Mouse (Mus musculus) limb, embryonic 13.5 days (tissue): ENCODE measurements around the gene Fbxl19. TPM values are rescaled to one million over a fixed set of nuclear protein-coding genes. Genes with fewer than 3 reads are reported as not detected.

ENCODE experiments used
- ATAC-seq: fragments of 200-750 bp; cut with Nextera tagmentation; 2 replicates; pipeline ENCODE4 v1.8.0; 2017; ENCODE audit warnings: low read depth, moderate number of reproducible peaks, moderate TSS enrichment; ENCODE audit not compliant: low FRiP score
- H3K27ac ChIP-seq: fragments of 300-500 bp; sonication (generic); 2 replicates; pipeline ENCODE4 v1.5.1; 2015; ENCODE audit warnings: inconsistent platforms, mild to moderate bottlenecking, moderate library complexity
- H3K27me3 ChIP-seq: fragments of 300-500 bp; sonication (generic); 2 replicates; pipeline ENCODE4 v1.6.1; 2015; ENCODE audit warnings: mild to moderate bottlenecking, inconsistent platforms
- H3K36me3 ChIP-seq: fragments of 300-500 bp; sonication (generic); 2 replicates; pipeline ENCODE4 v1.6.1; 2015; ENCODE audit warnings: inconsistent platforms, mild to moderate bottlenecking, moderate library complexity
- H3K4me1 ChIP-seq: fragments of 300-500 bp; sonication (generic); 2 replicates; pipeline ENCODE4 v1.6.1; 2015; ENCODE audit warnings: inconsistent platforms
- H3K4me2 ChIP-seq: fragments of 300-500 bp; sonication (generic); replicated peaks from 2 replicates; pipeline ENCODE4 v1.6.1; 2015; ENCODE audit warnings: inconsistent platforms, mild to moderate bottlenecking, moderate library complexity
- H3K4me3 ChIP-seq: fragments of 300-500 bp; sonication (generic); 2 replicates; pipeline ENCODE4 v1.5.1; 2015; ENCODE audit warnings: moderate library complexity, mild to moderate bottlenecking, inconsistent platforms
- H3K9ac ChIP-seq: fragments of 300-500 bp; sonication (generic); 2 replicates; pipeline ENCODE4 v1.6.1; 2015; ENCODE audit warnings: mild to moderate bottlenecking, inconsistent platforms
- H3K9me3 ChIP-seq: fragments of 300-500 bp; sonication (generic); 2 replicates; pipeline ENCODE4 v1.6.1; 2016; ENCODE audit warnings: inconsistent platforms
- WGBS: fragments of 180-500 bp; shearing (Covaris S2); methylation state at CpG from one replicate; pipeline ENCODE4 v1.1.7; 2015; 5-methylcytosine and 5-hydroxymethylcytosine counted together
- microRNA counts: library from miRNA; unstranded; fragments of <30 nt; microRNA quantifications from one replicate; lab custom pipeline; 2016
- microRNA-seq: library from miRNA; unstranded; fragments of <30 nt; microRNA quantifications from one replicate; pipeline ENCODE4, GENCODE M21; 2016
- polyA plus RNA-seq: library from polyadenylated mRNA; unstranded; fragments of >200 nt; fragmentation: Nextera tagmentation; extraction: Ambion mirVana; gene quantifications from 2 replicates; pipeline ENCODE4 v1.2.1, GENCODE M21; 2015

Fbxl19 gene
- polyA plus RNA-seq, 1 experiment from 2014 or later: 6.7 TPM

DNA sequence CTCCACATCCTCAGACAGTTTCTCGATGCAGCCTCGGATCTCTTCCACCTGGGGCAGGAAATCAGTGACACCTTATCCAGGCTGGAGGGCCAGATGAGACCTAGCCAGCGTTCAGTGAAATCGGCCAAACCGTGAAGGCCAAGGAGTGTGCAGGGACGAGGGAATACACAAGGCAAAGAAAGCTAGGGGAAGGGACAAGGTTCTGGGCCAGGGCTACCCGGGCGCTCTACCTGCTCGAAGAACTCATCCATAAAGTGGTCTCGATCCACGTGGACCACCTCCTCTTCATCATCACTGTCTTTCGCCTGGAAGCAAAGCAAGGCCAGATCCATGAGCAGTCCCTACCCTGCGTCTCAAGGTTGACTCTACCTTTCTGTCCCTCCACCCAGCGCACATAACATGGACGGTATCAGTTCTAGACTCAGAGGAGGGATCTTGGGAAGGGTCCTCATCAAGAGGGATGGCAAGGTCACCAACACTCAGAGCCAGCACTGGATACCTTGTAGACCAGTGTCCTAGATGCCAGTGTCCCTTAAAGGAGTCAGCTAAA lies 70.8 kb downstream of the Fbxl19 start:
- ATAC-seq: no peak
- 89% methylated on average over 15 of the region's 15 CpGs for WGBS
- Histone ChIP-seq H3K9me3 (no peaks in the 10 kb centered on the region), H3K4me2 (no peak overlapping the region), H3K27me3 (no peaks in the 10 kb centered on the region), H3K36me3 (peaks cover 58% of the 10 kb centered on the region), H3K9ac (no peak overlapping the region), H3K4me3 (no peak overlapping the region), H3K27ac (no peak overlapping the region), H3K4me1 (0 out of 2 replicates have a peak, but pooled peaks cover 6% of the 10 kb centered on the region)

DNA sequence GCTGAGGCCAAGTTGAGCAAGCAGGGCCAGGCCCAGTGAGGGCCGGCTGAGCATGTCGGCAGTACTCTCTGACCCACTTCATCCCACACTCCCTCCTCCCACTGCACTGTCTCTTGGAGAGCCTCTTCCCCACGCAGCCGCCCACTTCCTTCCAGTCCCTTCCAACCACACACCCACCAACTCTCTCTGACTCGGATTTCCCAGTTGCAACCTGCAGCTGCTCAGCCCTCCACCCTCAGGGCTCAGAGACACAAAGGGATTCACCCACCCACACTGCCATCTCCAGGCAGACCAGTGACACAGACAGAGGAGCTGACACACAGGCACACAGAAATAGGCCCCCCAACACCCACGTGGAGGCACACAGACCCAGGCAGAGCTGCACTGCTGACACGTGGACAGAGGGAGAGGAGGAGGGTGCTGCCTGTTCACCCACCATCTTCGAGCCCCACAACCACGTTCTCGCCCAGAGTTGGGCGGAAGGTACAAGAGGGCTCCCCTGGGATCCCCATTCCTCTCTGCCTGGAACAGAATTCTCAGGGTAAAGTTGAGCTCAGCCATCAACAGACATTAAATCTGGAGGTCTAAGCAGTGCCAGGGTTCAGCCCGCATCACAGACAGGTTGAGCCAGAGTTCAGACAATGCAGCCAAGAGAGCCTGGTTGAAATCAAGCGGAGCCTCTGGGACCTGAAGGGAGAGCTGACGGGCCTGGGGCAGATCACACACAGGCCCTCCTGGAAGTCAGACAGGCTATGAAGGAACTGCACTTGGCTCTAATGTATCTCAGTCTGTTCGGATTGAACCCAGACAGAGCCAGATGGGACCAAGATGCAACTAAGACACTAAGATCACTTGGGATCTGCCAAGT lies 71.8 kb downstream of the Fbxl19 start:
- ATAC-seq: no peak
- WGBS: 75% methylated on average over 15 of the region's 15 CpGs
- H3K27ac ChIP-seq: no peak overlapping the region

DNA sequence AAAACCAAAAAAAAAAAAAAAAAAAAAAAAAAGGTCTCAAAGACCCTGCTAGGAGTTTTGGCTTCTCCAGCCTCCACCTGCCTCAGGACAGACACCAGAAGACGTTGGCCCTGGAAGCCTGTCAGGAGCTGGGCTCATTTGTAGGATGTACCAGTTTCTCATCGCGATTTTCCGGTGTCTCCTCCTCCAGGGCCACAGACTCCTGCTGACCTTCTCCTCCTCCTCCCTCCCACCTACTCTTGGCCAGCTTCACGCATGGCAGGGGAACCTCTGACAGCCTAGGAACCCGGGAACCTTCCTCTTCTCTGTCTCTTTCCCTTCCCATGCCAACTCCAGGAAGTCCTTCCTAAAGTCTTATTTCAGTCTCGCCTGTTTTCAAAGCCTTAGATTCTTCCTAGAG lies 72.7 kb downstream of the Fbxl19 start:
- Histone ChIP-seq H3K4me3 (no peak overlapping the region), H3K27me3 (no peaks in the 10 kb centered on the region), H3K9ac (no peak overlapping the region), H3K36me3 (peaks cover 39% of the 10 kb centered on the region), H3K4me2 (no peak overlapping the region), H3K27ac (no peak overlapping the region), H3K4me1 (0 out of 2 replicates have a peak, but pooled peaks cover 6% of the 10 kb centered on the region), H3K9me3 (no peaks in the 10 kb centered on the region)
- ATAC-seq: no peak
- 74% methylated on average over 7 of the region's 7 CpGs for WGBS

More for the DNA sequence above, 71.8 kb downstream of the Fbxl19 start:
- Histone ChIP-seq H3K4me2 (no peak overlapping the region), H3K27me3 (no peaks in the 10 kb centered on the region), H3K9me3 (no peaks in the 10 kb centered on the region), H3K9ac (0 out of 2 replicates have a peak overlapping the region, but pooled peaks have one; percentile 13), H3K36me3 (peaks cover 48% of the 10 kb centered on the region), H3K4me3 (no peak overlapping the region), H3K4me1 (0 out of 2 replicates have a peak, but pooled peaks cover 6% of the 10 kb centered on the region)

DNA sequence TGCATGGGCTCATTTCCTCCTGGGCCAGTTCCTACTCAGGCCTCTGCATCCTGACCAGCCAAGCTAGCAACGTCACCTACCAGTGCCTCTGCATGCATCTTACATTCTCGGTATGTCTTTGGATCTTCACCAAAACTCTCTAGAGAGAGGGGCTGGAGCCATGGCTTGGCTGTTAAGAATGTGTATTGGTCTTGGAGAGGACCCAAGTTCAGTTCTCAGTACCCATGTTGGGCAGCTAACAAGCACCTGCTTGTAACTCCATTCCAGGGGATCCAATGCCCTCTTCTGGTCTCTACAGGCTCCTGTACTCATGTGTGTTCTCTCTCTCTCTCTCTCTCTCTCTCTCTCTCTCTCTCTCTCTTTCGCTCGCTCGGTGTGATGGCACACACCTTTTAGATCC lies 73.4 kb downstream of the Fbxl19 start:
- no peaks in the 10 kb centered on the region for H3K27me3 ChIP-seq
- H3K4me3 ChIP-seq: no peak overlapping the region
- H3K9me3 ChIP-seq: no peaks in the 10 kb centered on the region
- no peak for ATAC-seq
- no peak overlapping the region for H3K9ac ChIP-seq
- peaks cover 12% of the 10 kb centered on the region for H3K4me1 ChIP-seq
- H3K27ac ChIP-seq: no peak overlapping the region
- 98% methylated on average over 5 of the region's 5 CpGs for WGBS
- H3K4me2 ChIP-seq: no peak overlapping the region
- peaks cover 32% of the 10 kb centered on the region for H3K36me3 ChIP-seq

MicroRNA genes within 50 kb of the gene (microRNA counts, 519-probe panel; counts per million panel counts)
- microRNA mmu-miR-762 (lab: Ali Mortazavi, UCI): 2,570 counts per million, percentile 38 among the panel's probes with 10 or more counts

Small RNAs within 50 kb of the gene (microRNA-seq; reads per million reads assigned to microRNA genes)
- not detected for gene Mir762

Other genes with a start within 250 kb of the Fbxl19 start
- 48.3 and 49.7 TPM in 2 replicates for gene Srcap, start 232.6 kb upstream of the Fbxl19 start, polyA plus RNA-seq
- 18.3 and 18.9 TPM in 2 replicates for gene Gm42715, start 225.0 kb upstream of the Fbxl19 start, polyA plus RNA-seq
- gene Tmem265, start 183.2 kb upstream of the Fbxl19 start, polyA plus RNA-seq: 6.4 and 8.8 TPM in 2 replicates
- 39.0 and 42.2 TPM in 2 replicates for gene Phkg2, start 171.2 kb upstream of the Fbxl19 start, polyA plus RNA-seq
- gene Ccdc189, start 155.9 kb upstream of the Fbxl19 start, polyA plus RNA-seq: 9.2 and 9.6 TPM in 2 replicates
- 51.6 and 54.9 TPM in 2 replicates for gene Rnf40, start 155.8 kb upstream of the Fbxl19 start, polyA plus RNA-seq
- gene Zfp629, start 128.7 kb upstream of the Fbxl19 start, polyA plus RNA-seq: 16.2 and 19.2 TPM in 2 replicates
- 82.3 and 85.8 TPM in 2 replicates for gene Bcl7c, start 35.6 kb upstream of the Fbxl19 start, polyA plus RNA-seq
- 28.3 and 31.6 TPM in 2 replicates for gene Ctf1, start 31.8 kb upstream of the Fbxl19 start, polyA plus RNA-seq
- 0.46 and 0.50 TPM in 2 replicates for gene Ctf2, start 12.4 kb upstream of the Fbxl19 start, polyA plus RNA-seq
- gene Orai3, start 25.3 kb downstream of the Fbxl19 start, polyA plus RNA-seq: 20.1 and 20.8 TPM in 2 replicates
- gene Setd1a, start 32.1 kb downstream of the Fbxl19 start, polyA plus RNA-seq: 28.1 and 30.8 TPM in 2 replicates
- not detected in 2 replicates for gene Gm49388, start 41.1 kb downstream of the Fbxl19 start, polyA plus RNA-seq
- gene Hsd3b7, start 56.1 kb downstream of the Fbxl19 start, polyA plus RNA-seq: 11.2 and 11.3 TPM in 2 replicates
- gene Stx4a, start 79.8 kb downstream of the Fbxl19 start, polyA plus RNA-seq: 53.2 and 55.6 TPM in 2 replicates
- 7.7 and 8.1 TPM in 2 replicates for gene Stx1b, start 80.0 kb downstream of the Fbxl19 start, polyA plus RNA-seq
- 10.5 and 11.6 TPM in 2 replicates for gene Zfp646, start 131.7 kb downstream of the Fbxl19 start, polyA plus RNA-seq
- gene Zfp668, start 132.3 kb downstream of the Fbxl19 start, polyA plus RNA-seq: 23.0 and 24.4 TPM in 2 replicates
- 1.9 and 2.1 TPM in 2 replicates for gene Prss53, start 146.4 kb downstream of the Fbxl19 start, polyA plus RNA-seq
- not detected in 2 replicates for gene Gm21974, start 150.9 kb downstream of the Fbxl19 start, polyA plus RNA-seq
- 159 and 174 TPM in 2 replicates for gene Vkorc1, start 151.1 kb downstream of the Fbxl19 start, polyA plus RNA-seq
- gene Bckdk, start 159.5 kb downstream of the Fbxl19 start, polyA plus RNA-seq: 84.9 and 85.3 TPM in 2 replicates
- gene Kat8, start 168.0 kb downstream of the Fbxl19 start, polyA plus RNA-seq: 44.2 and 47.8 TPM in 2 replicates
- 4.4 and 5.7 TPM in 2 replicates for gene Prss8, start 185.6 kb downstream of the Fbxl19 start, polyA plus RNA-seq
- 9.6 and 11.9 TPM in 2 replicates for gene Prss36, start 202.2 kb downstream of the Fbxl19 start, polyA plus RNA-seq
- gene Fus, start 222.9 kb downstream of the Fbxl19 start, polyA plus RNA-seq: 542 and 587 TPM in 2 replicates
- gene Pycard, start 249.3 kb downstream of the Fbxl19 start, polyA plus RNA-seq: 22.5 and 27.7 TPM in 2 replicates